Mouse (Mus musculus): ENCODE results near the gene Snx8.

Gene Snx8

GRCm38 (mm10) chr5:140339836-140340235 lies 49.2 kb downstream of the Snx8 start:
- DNase-seq = no peak

DNA sequence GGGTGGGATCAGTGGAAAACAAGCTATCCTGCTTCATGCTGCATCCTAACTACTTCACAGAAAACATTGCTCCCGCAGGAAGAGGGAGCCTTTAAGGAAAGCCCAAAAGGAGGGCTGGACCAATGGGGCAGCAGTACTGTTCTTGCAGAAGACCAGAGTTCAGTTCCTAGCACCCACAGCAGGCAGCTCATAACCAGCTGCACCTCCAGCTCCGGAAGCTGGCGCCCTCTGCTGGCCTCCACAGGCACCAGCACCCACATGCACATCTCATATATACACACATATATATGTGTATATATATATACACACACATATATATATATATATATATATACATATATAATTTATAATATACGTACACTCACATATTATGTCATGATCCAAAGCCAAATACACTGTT lies 50.3 kb downstream of the Snx8 start:
- no peak for DNase-seq

DNA sequence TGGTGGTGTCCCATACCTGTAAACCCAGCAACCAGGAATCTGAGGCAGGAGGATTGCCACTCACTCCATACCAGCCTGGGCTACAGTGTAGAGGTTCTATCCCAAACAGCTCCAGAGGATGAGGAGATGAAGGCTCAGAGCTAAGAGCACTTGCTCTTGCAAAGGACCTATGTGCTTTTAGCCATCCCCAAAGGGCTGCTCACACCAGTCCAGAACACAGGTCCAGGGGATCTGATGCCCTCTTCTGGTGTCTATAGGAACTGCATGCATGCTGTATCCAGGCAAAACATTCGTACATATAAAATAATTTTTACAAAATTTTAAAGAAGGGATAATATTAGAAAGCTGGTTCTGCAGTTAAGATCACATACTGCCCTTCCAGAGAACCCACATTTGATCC lies 52.4 kb downstream of the Snx8 start:
- DNase-seq = peak in 1 of 2 experiments; percentile 63

GRCm38 (mm10) chr5:140333631-140334030 lies 55.4 kb downstream of the Snx8 start:
- DNase-seq = peak in 1 of 2 experiments; percentile 48

DNA sequence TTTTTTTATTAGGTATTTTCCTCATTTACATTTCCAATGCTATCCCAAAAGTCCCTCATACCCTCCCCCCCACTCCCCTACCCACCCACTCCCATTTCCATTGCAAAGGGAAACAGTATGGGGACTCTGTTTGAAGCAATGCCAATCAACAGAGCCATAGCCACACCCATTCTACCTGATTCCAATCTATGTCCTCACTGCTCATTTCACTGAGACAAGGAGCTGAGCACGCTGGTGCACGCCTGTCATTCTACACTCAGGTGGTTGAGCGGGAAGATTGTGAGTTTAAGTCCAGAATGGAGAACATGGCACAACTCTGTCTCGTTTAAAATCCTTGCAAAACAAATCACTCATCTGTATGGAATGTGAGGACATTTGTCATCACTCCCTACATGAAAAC lies 56.5 kb downstream of the Snx8 start:
- no peak for DNase-seq

- peak; percentile 87 to 88 for DNase-seq
These were observed 57.2 kb downstream of the Snx8 start, which contains the start of gene Mrm2 for GRCm38 (mm10) chr5:140331615-140332512. Gene Mrm2 (minus strand): TSS chr5:140331898.

DNA sequence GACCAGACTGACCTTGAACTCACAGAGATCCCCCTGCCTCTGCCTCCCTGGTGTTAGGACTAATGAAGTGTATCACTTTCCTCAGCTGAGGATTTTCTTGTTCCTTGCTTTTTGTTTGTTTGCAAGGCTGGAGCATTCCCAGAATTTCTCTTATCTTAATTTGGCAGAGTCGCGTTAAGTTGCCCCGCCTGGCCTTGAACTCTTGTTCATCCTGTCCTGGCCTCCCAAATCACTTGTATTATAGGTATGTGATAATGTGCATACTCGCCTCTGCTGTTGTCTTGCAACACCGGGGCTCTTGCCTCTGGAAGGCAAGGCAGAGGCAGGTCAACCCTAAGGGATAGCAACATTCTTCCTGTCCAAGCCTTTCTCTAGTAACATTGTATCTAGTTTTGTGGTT lies 65.0 kb downstream of the Snx8 start:
- no peak for DNase-seq

DNA sequence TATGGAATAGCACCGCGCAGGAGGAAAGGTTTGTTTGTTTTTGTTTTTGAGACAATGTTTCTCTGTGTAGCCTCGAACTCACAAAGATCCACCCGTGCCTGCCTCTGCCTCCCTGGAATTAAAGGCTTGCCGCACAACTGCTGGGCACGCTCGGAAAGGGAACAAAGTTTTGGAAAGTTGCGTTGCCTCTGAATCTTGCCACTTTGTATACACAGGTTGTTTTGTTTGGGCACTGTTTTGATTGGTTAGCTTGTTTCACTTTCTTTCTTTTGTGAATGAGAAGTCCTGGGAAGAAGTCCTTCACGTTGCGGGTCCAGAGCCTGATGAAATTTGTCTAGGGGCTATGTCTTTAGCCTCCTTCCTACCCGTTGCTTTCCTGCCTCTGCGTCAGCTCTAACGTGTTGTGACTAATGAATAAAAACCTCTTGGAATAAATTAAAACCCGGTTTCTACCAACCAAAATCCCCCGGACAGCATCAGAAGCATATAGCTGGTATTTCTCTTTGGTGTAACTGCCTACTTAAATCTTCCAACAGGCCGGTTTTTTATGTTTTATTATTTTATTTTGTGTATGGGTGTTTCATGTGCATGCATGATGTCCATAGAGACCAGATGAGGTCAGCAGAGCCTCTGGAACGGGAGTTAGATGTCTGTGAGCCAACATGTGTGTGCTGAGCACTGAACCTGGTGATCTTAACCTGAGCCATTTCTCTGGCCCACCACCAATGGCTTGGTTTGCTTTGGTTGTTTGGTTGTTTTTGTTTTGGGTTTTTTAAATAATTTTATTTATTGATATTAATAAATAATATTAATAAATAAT lies 67.1 kb downstream of the Snx8 start:
- DNase-seq = no peak

- peak; percentile 93 to 96 for DNase-seq
These were observed 67.9 kb downstream of the Snx8 start, which contains the start of the genes Mad1l1 and Nudt1 for GRCm38 (mm10) chr5:140321042-140321755. Gene Mad1l1 (minus strand): TSS chr5:140321552. Gene Nudt1 (plus strand): TSS chr5:140321656.

- DNase-seq = peak in 1 of 2 experiments; percentile 31
These were observed 72.3 kb downstream of the Snx8 start for GRCm38 (mm10) chr5:140316716-140317115.

- no peak for DNase-seq
These were observed 81.5 kb downstream of the Snx8 start for GRCm38 (mm10) chr5:140307602-140308001.

DNA sequence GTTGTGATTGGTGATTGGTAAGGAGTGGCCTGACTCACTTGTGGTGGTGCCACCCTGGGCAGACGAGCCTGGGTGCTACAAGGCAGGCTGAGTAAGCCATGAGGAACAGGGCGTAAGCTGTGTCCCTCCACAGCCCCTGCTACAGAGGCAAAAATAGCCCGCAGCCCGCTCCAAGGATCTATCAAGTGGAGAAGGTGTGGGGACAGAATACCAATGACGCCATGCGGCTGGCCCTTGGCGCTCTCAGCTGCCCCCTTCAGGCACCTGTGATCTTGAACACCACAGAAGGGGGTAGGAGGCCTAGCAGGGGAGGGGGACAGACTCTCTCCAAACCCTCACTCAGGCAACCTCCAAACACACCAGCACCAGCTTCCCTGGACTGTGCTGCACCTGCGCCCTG lies 83.0 kb downstream of the Snx8 start:
- DNase-seq = no peak

GRCm38 (mm10) chr5:140298291-140298690 lies 90.8 kb downstream of the Snx8 start:
- no peak for DNase-seq

DNA sequence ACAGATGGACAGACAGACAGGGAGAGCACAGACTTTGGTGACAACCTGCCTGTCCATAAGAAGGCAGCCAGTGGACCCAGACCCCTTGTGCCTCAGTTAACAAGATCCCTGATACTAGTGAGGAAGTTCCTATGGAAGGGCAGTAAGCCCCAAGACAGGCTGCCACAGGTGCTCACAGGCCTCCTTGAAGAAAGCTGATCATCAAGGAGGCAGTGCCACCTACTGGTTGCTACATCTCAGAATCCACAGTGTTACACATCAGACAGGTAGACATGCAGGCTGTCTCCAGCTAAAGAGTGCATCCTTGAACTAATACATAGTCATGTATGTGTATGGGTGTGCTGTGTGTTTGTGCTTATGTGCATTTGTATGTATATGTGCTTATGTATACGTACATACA lies 96.9 kb downstream of the Snx8 start:
- peak; percentile 73 to 81 for DNase-seq
